Mouse (Mus musculus) cerebellum, postnatal 36 days (tissue): Measurements from ENCODE around the gene Cdh1.
A peak's percentile ranks its signal among the peaks of the same experiment; 100 is the strongest.
"Not testable (repeated sequence)": the region's sequence is repeated elsewhere in the genome, so short reads cannot be mapped to it uniquely, and the experiment has no call there.

ENCODE experiments used
- DNase-seq, 2 experiments: peaks; one replicate each; pipeline ENCODE4 v3.0.0; 2021 to 2022; ENCODE audit warnings: mixed read lengths in 2 of 2

Gene Cdh1

DNA sequence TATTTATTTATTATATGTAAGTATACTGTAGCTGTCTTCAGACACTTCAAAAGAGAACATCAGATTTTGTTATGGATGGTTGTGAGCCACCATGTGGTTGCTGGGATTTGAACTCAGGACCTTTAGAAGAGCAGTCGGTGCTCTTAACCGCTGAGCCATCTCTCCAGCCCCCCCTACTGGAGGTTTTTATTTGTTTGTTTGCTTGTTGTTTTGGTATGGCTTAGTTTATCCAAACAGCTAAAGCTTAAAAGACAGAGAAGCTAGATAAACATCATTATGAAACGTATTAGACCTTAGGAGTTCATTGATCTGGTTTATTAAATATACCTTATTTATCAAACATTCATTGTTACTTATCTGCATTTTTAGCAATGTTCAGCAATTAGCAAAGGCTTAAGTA, 7.5 kb upstream of the Cdh1 start:
- not testable (repeated sequence) for DNase-seq

DNA sequence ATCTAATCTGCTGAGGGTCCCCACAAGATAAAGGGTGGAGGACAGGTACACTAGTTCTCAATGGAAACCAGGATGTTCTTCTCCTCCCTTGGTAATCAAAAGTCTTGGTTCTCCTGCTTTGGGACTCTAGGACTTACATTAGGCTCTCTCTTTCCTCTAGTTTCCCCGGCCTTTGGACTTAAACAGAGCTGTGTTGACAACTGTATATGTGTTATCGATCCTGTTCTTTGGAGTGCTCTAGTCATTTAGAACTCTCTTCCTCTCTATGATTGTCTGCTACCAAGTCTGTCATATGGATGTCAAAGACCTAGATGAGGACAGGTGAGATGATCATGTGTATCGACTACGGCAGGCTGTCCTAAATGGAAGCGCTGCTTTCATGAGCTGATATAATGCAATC, 6.1 kb upstream of the Cdh1 start:
- no peak for DNase-seq

DNA sequence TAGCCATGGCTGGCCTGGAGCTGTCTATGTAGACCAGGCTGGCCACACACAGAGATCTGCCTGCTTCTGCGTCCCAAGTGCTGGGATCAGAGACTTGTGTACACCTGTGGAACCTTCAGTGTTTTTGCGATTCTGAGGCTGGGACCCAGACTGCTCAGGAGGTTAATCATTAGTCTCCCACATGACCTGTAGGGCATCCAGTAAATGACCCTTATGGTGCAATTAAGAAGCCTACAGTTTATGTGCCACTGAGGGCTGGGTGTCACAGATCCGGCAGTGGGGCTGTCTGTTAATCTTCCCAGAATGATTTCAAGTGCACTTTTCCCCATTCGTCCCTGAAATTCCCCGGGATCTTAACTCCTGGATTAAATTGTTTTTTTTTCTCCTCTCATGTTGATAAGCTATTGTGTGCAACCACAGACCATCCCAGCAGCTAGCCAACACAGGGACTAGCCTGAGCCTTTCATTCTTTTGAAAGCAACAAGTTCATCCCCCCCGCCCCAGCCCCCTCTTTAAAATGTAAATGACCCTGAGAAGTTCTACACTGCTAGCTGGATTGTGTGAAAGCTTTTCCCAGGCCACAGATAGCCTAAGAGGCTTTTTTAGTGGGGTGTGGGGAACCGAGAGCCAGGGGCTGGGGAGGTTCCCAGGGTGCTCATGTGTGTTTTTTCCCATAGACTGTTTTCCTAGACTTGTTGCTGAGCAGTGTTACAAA, 3.7 kb upstream of the Cdh1 start:
- no peak for DNase-seq

DNA sequence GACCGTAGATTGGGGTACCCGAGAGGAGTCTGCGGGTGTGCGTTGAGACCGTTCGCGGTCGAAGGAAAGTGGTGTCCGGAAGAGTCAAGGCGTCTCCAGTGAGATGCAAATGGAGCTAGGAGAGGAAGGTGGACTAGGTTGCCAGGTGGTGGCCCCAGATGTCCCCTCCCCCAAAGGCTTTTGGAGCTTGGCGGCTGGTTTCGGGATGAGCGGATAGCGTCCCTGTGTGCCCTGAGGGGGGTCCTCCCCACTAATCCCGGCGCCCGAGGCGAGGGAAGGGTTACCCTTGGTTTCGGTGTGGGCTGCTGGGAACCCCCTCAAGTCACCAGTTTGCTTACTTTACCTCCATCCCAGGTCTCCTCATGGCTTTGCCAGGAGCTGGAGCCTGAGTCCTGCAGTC, 782 bp downstream of the Cdh1 start:
- DNase-seq: no peak

DNA sequence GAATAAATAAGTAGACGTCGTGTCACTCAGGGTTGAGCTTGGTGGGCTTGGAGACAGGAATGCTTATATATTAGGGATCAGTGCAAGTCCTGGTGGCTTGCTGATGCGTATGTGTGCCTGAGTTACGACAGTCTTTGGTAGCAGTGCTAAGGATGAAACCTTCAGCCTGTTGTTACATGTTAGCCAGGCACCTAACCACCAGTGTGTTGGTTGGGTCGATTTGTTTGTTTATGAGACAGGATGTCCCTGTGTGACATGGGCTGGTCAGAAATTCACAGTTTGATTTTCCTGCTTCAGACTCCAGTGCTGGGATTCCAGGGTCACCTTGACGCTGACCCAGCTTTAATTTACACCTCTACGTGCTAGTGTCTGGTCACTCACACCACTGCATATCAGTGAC, 2.5 kb downstream of the Cdh1 start:
- DNase-seq: no peak

DNA sequence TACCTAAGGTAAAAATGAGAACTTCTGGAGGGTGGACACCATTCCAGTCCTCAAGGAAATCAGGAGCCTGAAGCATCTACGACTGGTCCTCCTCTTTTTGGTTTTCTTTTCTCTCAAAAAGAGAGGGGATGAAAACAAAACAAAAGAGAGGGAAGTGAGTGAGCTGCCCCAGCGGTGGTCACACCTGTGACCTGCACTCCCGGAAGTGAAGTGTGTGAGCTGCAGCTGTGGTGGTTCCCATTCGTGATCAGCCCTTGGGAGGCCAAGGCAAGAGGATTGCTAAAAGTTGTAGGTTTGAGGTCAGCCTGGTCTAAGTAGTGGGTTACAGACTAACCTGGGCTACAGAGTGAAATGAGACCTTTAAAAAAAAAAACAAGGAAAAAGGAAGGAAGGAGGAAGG, 3.0 kb downstream of the Cdh1 start:
- no peak for DNase-seq

DNA sequence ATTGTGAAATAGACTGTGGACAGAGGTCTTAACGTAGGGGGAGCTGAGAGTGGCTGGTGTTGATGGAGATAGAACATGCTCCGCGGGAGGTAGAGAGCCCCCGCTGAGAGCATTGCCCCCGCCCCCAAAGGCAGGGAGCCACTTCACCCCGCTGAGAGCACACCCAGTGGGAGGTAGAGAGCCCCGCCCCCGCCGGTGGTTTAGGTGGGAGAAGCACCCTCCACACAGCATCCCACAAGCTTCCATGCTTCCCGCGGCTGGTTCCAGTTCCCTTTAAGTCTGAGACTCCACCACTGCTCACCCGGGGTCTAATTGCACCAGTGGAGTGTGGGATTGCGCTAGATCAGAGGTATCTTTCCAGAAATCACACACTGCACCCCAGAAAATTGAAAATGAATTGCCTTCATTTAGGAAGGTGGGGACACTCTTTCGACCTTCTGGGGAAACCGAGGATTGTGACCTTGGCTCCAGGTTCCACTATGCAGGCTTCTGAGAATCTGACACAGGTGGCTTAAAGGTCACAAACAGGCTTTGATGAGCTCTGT, 3.5 kb downstream of the Cdh1 start:
- no peak for DNase-seq

DNA sequence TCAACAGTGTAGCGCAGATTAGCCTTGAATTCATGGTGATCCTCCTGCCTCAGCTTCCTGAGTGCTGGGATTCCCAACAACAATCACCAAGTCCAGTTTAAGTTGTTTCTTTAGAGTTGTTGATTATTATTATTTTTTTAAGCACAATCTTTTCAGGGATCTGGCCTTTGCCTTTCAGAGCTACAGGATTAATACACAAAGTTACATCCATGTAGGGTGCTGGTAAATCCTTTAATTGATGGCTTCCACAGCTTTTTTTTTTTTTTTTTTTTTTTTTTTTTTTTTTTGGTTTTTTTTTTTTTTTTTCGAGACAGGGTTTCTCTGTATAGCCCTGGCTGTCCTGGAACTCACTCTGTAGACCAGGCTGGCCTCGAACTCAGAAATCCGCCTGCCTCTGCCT, 4.6 kb downstream of the Cdh1 start:
- not testable (repeated sequence) for DNase-seq

DNA sequence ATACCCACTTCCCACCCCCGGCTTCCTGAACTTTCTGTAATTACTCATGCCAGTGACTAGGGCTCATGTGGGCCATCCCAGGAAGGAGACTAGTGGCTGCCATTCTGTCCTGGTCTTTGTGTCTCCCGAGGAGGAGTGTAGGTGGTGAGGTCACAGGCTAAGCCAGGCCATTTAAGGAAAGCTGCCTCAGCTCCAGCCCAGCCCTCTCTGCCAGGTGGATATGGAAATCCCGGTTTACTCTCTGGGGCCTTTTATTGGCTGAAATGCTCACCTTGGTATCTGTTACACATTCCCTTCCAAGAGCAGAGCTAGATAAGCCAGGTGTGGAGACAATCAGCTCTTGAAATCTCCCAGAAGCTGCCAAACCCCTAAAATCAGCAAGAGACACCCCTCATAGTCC, 5.3 kb downstream of the Cdh1 start:
- no peak for DNase-seq

DNA sequence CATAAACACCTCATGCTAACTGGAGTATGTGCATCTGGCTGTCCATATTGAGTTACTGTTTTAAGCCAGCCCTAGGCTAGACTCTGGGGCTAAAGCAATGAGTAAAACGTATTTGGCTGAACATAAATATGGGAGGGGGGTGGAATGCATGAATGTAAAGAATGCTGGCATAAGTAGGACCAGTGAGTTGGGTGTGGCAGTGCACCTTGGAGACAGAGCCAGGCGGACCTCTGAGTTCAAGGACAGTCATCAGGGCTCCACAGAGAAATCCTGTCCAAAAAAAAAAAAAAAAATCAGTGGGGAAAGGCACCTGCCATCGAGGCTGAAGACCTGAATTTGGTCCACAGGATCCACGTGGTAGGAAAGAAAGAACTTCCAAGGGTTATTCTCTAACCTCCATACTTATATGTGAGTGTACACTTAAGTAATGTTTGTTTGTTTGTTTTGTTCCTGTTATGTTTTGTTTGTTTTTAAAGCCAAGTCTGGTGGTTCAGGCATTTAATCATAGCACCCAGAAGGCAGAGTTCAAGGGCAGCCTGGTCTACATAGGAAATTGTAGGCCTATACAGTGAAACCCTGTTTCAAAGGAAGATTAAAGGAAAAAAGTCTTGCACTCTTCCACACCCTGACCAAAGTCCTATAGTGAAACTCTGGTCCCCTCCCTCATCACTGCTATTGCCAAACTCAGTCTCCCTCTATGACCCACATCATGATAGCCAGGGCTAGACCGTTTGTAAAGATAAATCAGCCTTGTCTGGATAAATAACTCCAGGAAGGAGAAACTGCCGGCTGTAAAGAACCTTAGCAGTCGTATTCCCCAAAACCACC, 6.1 kb downstream of the Cdh1 start:
- DNase-seq: no peak

DNA sequence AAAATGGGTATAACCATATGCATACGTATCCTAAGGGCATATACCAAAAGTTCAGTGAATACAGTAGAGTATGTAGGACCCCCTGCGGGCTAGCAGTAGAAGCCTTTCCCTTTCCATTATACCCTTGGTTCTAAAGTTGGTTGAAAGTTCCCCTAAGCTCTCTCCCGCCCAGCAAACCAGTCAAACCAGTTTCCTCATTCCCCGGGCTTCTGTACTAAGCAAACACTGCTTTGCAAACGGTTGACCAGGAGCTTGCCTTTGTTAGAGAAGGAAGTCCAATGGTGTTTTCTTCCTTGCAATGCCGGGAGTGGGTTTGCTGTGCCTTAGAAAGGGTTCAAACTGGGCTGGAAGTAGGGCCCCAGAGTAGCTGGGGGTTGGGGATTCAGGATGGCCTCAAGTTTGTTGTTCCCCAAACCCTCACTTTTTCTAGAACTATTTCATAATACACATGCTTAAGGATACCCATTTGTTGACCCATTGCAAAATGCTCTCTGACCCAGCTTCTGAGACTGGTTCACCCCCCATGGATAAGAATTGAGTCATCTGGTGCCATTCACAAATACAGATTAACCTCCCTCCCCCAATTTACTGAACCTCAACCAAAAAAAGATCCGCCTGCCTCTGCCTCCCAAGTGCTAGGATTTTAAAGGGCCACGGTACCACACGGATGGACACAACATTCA, 7.9 kb downstream of the Cdh1 start:
- no peak for DNase-seq

DNA sequence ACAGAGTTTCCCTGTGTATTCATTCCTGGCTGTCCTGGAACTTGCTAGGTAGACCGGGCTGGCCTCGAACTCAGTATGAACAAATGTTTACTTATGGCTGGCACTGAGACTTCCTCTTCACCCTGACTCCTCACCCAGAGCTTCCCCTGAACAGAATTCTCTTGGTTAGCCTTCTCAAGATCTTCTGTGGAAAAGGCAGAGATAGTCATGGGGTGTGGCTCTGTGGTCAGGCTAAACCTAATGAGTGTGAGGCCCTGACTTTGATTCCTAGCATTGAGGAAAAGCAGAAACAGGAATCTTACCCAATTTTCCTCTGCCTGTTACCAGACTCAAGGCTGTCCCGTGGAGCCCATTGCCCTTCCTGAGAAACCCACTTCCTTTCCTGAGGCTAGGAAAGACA, 8.9 kb downstream of the Cdh1 start:
- no peak for DNase-seq

DNA sequence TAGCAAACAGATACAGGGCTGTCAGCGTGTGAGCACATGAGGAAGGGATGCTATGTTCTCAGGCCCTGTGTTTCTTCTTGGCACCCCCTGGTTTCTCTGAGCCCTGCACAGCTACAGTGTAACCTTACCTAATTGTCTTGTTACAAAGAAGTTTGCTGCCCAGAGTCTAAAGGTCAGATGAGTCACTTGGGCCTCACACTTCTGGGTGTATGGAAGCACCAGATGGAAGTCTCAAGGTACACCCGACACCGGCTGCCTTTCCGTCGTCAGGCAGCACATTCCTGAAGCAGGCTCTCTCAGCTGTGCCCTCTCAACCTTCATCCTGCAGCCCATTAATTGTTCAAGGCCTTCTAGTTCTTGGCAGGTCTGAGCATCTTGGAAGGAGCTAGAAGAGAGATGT, 11.6 kb downstream of the Cdh1 start:
- DNase-seq: no peak

DNA sequence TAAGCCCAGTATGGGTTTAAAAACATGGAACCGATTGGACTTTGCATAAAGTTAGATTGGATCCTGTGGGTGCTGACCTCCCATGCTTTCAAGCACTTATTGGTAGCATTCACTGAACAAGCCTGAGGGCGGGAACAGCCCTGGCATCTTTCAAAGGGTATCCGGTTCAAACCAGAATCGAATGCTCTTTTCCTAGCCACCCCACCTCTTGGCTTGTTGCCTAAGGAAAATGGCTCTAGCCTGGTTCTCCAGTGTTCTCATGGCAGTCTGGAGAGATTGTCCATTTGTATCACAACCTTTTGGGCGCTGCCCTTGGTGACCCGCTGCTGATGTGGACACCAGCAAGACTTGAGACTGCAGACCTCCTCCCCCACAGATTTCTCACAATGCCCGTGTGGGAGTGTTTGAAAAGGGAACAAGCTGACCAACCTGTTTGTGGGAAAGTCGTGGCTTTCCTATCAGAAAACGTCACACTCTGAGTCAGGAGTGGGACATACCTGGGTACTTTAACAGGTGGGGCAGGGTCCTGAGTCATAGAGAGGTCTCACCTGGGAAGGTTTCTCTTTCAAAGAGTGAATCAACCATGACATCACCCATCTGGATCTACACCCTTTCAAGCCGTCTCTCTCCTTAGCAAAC, 12.6 kb downstream of the Cdh1 start:
- DNase-seq: no peak

DNA sequence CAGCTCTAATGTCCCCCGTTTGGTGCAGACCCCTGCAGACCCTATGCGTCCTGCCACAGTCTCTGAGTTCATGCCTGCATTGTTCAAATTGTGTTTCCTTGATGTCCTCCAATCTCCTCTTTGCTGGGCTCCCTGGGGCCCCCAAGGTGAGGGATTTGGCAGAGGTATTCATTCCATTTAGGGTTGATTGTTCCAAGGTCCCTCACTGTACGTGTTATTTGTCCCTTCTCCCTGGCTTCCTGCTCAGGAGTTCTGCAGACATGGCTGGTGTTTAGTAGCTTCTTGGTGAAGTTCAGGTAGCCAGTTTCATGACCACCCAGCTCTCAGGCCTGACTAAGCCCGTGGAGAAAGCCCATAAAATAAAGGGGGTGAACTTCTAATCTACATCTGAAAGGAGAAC, 13.5 kb downstream of the Cdh1 start:
- DNase-seq: no peak

DNA sequence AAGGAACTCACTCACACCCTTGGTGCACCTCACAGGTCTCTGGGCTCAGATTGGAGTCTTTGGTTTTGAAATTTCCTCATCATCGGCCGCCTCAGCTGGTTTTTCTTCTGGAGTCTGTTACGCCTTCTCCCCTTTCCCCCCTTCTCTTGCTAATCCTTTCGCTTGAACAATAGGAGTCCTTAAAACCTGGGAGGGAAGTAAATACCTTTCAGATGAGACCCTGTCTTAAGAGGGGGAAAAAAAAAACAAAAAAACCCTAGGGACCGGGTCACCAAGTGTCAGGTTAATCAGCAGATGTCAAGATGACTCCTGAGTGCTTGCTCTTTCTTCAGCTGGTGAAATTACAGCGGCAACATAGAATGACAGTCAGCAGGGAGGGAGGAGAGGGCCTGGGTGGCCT, 14.0 kb downstream of the Cdh1 start:
- no peak for DNase-seq

DNA sequence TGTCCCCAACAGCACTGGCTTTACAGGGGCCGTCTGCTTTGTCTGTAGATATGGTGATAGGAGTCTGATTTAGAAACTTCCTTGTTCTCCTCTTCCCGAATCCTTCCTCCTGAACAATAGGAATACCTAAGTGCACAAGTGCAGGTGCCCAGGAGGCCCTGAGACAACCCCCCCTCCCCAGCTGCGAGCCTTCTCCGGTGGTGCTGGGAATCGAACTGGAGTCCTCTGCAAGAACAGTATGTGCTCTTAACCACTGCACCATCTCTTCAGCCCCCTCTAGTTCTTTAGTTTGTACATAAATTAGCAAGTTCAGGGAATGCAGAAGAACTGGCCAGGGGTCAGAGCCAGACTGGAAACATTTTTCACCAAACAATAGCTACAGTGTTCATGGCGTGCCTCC, 14.7 kb downstream of the Cdh1 start:
- no peak for DNase-seq

DNA sequence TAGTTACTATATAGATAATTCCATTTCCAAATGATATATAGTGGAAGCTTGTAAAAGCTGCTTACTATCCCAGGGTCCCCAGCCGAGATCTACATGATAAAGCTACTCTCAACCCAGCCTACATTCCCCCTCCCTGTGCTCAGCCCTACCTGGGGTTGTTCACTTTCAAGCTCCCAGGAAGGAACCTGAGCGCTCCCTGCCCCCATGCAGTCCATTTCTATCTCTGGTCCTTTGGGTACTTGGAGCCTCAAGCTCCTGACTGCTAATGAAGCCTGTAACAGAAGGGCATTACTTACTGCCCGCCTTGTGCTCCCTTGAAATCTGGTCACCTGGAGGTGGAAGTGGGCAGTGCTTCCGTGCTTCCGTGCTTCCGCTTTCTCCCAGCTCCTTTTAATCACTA, 15.2 kb downstream of the Cdh1 start:
- DNase-seq: no peak

DNA sequence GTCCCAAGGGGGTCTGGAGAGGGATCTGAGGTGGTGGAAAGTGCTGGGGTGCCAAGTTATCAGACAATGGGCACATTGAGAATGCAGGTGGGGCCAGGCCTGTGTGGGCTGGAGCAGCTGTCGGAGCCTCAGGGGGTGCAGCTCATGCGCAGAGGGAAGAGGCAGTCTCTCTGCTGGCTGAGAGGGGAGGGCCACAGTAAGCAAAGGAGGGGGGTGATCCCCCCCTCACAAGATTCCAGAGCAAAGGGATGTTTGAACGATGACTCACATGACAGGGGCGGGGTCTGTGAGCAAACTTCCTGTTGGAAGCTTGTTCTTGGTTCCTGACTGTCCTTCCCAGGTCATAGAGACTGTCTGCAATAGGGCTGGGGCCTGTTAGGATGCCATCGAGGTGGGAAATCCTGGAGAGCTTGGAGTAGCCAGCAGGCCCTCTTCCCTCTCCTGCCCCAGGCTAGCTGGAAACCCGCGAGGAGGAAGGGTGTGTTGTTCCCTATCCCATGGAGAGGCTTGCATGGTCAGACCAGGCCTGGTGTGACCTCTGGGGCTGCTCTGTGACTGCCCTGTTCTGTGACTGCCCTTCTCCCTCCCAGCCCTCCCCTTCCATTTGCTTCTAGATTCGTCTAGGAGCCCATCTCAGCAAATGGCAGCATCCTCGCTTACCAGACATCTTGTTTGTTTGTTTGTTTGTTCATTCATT, 16.5 kb downstream of the Cdh1 start:
- DNase-seq: no peak

DNA sequence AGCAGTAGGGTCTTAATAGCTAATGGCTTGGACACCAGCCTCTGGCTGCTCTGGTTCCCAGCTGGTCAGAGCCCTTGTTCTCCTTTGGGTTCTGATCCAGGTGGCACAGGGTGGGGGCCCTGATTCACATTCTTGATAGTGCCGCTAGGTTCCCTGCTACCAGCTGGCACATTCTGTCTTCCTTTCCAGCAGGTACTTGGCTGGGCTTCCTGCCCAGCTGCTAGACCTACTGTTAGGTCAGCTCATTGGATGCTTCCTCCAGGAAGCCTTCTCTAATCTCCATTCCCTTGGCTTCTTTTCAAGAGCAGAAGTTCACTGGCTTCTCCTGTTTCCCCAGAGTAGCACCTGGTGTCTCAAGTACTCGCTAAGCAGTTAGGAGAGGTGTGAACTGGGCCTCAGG, 17.3 kb downstream of the Cdh1 start:
- DNase-seq: peak; percentile 14 to 40

DNA sequence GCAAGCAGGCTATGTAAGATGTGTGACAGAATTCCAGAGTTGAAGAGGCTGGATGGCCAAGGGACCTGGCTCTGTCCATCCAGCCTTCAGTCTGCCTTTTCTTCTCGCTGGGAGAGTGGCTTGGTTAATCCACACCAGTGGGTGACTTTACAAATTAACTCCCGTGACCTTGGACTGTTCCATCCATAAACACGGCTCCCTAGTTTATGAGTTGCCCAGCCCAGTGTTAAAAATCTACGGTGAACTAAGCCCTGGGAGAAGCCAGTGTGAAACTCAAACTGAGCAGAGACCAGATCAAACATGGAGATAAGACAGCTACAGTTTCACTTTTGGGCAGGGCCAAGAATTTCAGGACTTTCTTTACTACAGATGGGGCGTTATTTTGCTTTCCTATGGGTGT, 19.9 kb downstream of the Cdh1 start:
- no peak for DNase-seq

DNA sequence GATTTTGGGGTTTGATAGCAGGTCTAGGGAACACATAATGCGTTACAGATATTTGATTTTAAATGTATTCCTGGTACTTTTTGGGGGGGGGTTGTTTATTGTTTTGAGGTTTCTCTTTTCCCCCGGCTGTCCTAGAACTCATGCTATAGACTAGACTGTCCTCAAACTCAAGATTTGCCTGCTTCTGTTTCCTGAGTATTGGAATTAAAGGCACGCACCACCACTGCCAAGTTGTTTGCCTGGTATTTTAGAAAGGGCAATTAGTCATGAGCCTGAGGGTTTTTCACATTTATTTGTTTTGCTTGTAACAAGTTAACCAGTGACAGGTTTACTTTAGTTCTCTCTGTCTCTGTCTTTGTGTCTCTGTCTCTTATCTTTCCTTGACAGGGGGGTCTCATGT, 20.3 kb downstream of the Cdh1 start:
- DNase-seq: no peak

DNA sequence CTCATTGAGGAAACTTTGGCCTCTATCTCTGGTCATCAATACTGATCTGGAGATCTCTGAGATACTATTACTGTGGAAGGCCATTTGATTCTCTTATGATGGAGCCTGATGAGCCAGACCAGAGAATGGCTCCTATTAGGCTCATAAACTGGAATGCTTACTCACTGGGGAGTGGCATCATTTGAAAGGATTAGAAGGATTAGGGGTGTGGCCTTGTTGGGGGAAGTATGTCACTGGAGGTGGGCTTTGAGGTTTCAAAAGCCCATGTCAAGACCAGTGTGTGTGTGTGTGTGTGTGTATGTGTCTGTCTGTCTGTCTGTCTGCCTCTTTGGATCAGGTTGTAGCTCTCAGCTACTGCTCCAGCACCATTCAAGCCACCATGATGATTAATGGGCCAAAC, 20.8 kb downstream of the Cdh1 start:
- DNase-seq: no peak
